Mouse (Mus musculus) heart, adult 2 months (tissue): Measurements from ENCODE around the gene Mcrip1. TPM values are rescaled to one million over a fixed set of nuclear protein-coding genes. Genes with fewer than 3 reads are reported as not detected.

Source experiments
- DNase-seq, 2 experiments: peaks; one replicate each; pipeline ENCODE4 v3.0.0; 2021
- H3K27ac ChIP-seq: fragments of 200-600 bp; 2 replicates; pipeline ENCODE4 v1.8.1; 2022
- H3K27me3 ChIP-seq: fragments of 200-500 bp; 2 replicates; pipeline ENCODE4 v1.6.1; 2012; ENCODE audit warnings: mild to moderate bottlenecking, low read length, inconsistent platforms, mixed read lengths; ENCODE audit not compliant: control insufficient read depth, insufficient read depth
- H3K36me3 ChIP-seq: fragments of 200-500 bp; 2 replicates; pipeline ENCODE4 v1.6.1; 2012; ENCODE audit warnings: low read length, inconsistent platforms; ENCODE audit not compliant: control insufficient read depth, insufficient read depth
- H3K4me1 ChIP-seq: fragments of 200-500 bp; 2 replicates; pipeline ENCODE4 v1.6.1; 2011; ENCODE audit warnings: low read length; ENCODE audit not compliant: control insufficient read depth, insufficient read depth
- H3K4me3 ChIP-seq: fragments of 200-600 bp; 2 replicates; pipeline ENCODE4 v1.8.1; 2022
- H3K79me2 ChIP-seq: fragments of 200-500 bp; replicated peaks from 2 replicates; pipeline ENCODE4 v1.6.1; 2012; ENCODE audit warnings: mild to moderate bottlenecking, inconsistent platforms, low read length, moderate library complexity, mixed read lengths; ENCODE audit not compliant: control insufficient read depth, insufficient read depth
- H3K9ac ChIP-seq: fragments of 200-500 bp; 2 replicates; pipeline ENCODE4 v1.6.1; 2012; ENCODE audit warnings: low read depth, mild to moderate bottlenecking, control low read depth, inconsistent platforms, low read length, mixed read lengths
- CTCF ChIP-seq: fragments of 200-600 bp; IDR thresholded peaks from 2 replicates; pipeline ENCODE4 v1.8.1; 2022; ENCODE audit warnings: antibody characterized with exemption, mild to moderate bottlenecking, moderate library complexity
- EP300 ChIP-seq: fragments of 200-500 bp; IDR thresholded peaks from 2 replicates; pipeline ENCODE4 v1.6.1; 2011; ENCODE audit warnings: low read depth, low read length, control low read depth; ENCODE audit not compliant: insufficient read depth
- POLR2A ChIP-seq: fragments of 200-500 bp; IDR thresholded peaks from 2 replicates; pipeline ENCODE4 v1.6.1; 2011; ENCODE audit warnings: mild to moderate bottlenecking, low read depth, low read length, control low read depth; ENCODE audit not compliant: insufficient read depth
- WGBS: fragments of 180-500 bp; shearing (Covaris S2); methylation state at CpG from one replicate; pipeline ENCODE4 v1.1.7; 2018; 5-methylcytosine and 5-hydroxymethylcytosine counted together
- intact Hi-C: fragments of 180-260 bp; cut with DNase I; formaldehyde crosslinking; loops from one replicate; pipeline ENCODE4 v1.15.1; 2025
- polyA plus RNA-seq: library from polyadenylated mRNA; depleted of rRNA; stranded (reverse); fragments of >200 nt; gene quantifications from 2 replicates; pipeline ENCODE4 v1.2.3, GENCODE M21; 2012
- total RNA-seq, 2 experiments: library from RNA; stranded (reverse); gene quantifications; 2 replicates each; pipeline ENCODE4 v1.2.3; 2021

Gene Mcrip1
- total and polyA plus RNA-seq, 3 experiments: 38.5 to 84.9 (median 43.9) TPM

DNA sequence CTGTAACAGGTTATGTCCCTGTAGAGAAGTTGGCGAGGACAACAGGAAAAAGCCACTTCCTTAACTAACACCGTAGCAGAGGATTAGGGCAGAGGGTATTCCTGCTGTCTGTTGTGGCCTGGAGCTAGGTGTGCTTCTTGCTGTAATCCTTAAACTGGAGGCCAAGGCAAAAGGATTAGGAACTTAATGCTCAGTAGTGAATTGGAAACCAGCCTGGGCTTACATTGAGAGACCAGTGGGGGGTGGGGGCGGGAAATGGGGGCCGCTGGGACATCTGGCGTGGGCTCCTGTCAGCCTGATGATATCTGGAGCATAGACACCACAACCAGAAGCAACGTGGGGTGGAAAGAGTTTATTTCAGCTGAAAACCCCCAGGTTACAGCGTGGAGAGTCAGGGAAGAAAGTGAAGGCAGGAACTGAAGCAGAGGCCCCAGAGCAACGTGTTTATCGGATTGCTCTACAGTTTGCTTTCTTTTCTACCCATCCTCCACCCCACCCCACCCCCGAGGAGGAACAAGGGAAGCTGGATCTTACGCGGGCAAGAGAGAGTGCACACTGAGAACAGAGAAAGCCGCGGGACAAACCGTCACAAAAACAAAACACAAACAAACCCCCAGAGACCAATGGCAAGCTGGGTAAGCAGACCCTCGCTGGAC lies 39.0 kb downstream of the Mcrip1 start:
- intact Hi-C loops: loop anchor here (10.0 kb wide), 1 partner anchor 264 kb away; no protein-coding TSS in a partner anchor
- no peak overlapping the region for H3K27ac ChIP-seq
- H3K4me3 ChIP-seq: peak overlapping the region; percentile 22
- H3K4me1 ChIP-seq: peaks cover 2% of the 10 kb centered on the region; the same call in 1 of the 2 replicates
- 15% methylated on average over 16 of the region's 16 CpGs for WGBS
- DNase-seq: no peak
- H3K36me3 ChIP-seq: no peaks in the 10 kb centered on the region
- H3K79me2 ChIP-seq: no peaks in the 10 kb centered on the region
- TF ChIP-seq POLR2A (no peak), CTCF (no peak), EP300 (no peak)
- no peaks in the 10 kb centered on the region for H3K27me3 ChIP-seq
- peak overlapping the region; percentile 54 for H3K9ac ChIP-seq

DNA sequence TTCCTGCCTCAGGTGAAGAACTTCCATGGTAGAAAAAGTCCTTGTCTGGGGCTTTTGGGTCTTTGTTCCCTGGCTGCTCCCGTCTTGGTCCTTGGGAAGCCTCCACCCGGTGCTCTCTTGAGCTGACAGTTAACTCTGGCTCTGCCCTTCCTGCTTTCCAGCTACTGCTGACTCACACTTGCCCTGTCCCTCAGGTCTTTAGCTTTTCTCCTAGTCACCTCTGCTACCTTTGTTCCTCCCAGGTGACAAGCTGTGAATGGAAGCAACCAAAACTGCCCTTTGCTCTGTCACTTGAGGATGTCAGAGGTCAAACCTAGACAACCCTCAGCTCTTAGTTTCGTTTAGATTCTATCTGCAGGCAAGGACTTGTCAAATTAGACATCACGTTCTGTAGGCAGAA lies 39.6 kb downstream of the Mcrip1 start:
- H3K79me2 ChIP-seq: no peaks in the 10 kb centered on the region
- peaks cover 2% of the 10 kb centered on the region; the same call in 1 of the 2 replicates for H3K4me1 ChIP-seq
- H3K9ac ChIP-seq: no peak overlapping the region
- H3K27me3 ChIP-seq: no peaks in the 10 kb centered on the region
- H3K27ac ChIP-seq: no peak overlapping the region
- 41% methylated on average over 4 of the region's 4 CpGs for WGBS
- H3K4me3 ChIP-seq: no peak overlapping the region
- no peaks in the 10 kb centered on the region for H3K36me3 ChIP-seq
- no peak for DNase-seq
- no peak for TF ChIP-seq CTCF
- TF ChIP-seq POLR2A: no peak
- TF ChIP-seq EP300: no peak
- intact Hi-C loops: loop anchor here (10.0 kb wide), 1 partner anchor 265 kb away; no protein-coding TSS in a partner anchor

DNA sequence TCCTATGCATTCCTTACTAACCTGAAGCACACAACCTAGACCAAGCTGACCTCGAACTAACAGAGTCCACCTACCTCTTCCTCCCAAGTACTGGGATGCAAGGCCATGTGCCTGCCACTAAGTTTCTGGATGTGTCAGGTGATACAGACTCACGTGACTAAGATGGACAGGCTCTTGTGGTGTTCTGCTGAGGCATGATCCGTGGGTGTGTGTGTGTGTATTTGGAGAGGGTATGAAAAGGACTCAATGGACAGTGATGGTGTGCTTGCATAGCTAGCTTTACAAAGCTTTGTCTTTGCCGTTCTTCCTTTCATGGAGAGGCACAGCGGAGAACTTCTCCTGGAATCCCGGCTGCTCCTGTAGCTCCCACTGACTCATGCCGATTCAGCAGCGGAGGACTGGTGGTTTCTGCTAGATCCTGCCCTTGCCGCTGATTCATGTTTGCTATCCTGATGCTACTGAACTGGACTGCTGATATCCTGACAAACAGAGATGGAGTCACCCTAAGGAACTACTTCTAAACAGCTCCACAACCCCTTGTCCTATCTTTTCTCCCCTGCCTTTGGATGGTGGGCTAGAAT lies 41.1 kb downstream of the Mcrip1 start:
- Histone ChIP-seq H3K27me3 (no peaks in the 10 kb centered on the region), H3K9ac (no peak overlapping the region), H3K36me3 (no peaks in the 10 kb centered on the region), H3K79me2 (no peaks in the 10 kb centered on the region), H3K4me3 (no peak overlapping the region), H3K4me1 (peaks cover 2% of the 10 kb centered on the region; the same call in 1 of the 2 replicates), H3K27ac (no peak overlapping the region)
- DNase-seq: no peak
- intact Hi-C loops: no loop called here
- TF ChIP-seq EP300 (no peak), POLR2A (no peak), CTCF (no peak)
- 79% methylated on average over 9 of the region's 9 CpGs for WGBS

DNA sequence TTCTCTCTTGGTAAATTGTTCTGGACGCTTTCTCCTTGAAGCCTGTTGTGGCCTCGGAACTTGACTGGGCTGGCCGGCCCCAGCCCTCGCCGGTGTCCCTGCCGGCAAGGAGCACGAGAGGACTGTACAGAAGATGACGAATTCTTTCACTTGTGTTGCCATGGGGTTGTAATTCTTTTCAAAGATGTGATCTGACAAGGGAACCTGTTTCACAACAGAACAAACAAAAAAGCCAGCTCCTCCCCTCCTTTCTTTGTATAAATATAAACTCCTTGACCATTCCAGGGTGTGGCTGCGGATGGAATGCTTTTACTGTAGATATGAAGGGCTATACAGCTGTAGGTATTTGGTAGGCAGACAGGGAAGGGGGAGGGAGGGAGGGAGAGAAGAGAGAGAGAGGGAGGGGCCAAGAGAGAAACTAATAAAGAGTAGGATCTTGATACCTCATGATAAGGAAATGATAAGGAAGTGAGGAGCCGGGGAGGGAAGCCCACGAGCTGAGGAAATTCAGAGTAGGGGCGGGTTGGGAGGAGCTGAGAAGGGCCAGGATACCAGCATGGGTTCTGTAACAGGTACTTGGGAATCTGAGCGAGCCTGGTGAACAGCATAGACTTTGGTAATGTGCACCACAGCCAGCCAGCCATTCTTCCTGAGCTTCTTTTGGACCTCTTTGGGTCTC lies 41.8 kb downstream of the Mcrip1 start:
- Histone ChIP-seq H3K79me2 (no peaks in the 10 kb centered on the region), H3K27me3 (no peaks in the 10 kb centered on the region), H3K36me3 (no peaks in the 10 kb centered on the region), H3K9ac (no peak overlapping the region), H3K27ac (no peak overlapping the region), H3K4me1 (peaks cover 2% of the 10 kb centered on the region; the same call in 1 of the 2 replicates), H3K4me3 (no peak overlapping the region)
- intact Hi-C loops: no loop called here
- no peak for DNase-seq
- WGBS: 72% methylated on average over 13 of the region's 13 CpGs
- TF ChIP-seq EP300 (no peak), POLR2A (no peak), CTCF (no peak)

DNA sequence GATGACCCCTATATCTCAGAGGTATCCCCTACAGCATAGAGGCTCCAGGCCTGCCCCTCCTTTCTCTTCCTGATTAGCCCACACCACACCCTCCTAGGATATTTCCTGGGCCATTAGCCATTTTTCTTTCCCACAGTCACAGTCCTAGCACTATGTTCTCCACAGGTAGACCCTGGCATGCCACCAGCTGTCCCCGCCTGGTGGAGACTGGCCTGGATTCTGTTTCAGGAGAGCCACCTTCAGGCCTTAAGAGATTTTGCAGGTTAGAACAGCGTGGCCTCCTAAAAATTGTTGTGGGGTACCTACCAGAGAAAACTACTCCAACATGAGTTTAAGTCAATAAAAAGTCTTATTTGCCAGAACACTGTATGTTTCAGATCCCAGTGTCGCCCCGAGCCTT lies 42.6 kb downstream of the Mcrip1 start:
- Histone ChIP-seq H3K9ac (no peak overlapping the region), H3K36me3 (no peaks in the 10 kb centered on the region), H3K27ac (no peak overlapping the region), H3K4me3 (no peak overlapping the region), H3K79me2 (no peaks in the 10 kb centered on the region), H3K4me1 (peaks cover 2% of the 10 kb centered on the region; the same call in 1 of the 2 replicates), H3K27me3 (no peaks in the 10 kb centered on the region)
- DNase-seq: no peak
- peak; percentile 54 for TF ChIP-seq CTCF
- no peak for TF ChIP-seq POLR2A
- no peak for TF ChIP-seq EP300
- intact Hi-C loops: no loop called here
- WGBS: 64% methylated on average over 4 of the region's 4 CpGs
